Mouse (Mus musculus) intestine, postnatal 0 days (tissue): ENCODE measurements around the gene Ecsit. TPM values are rescaled to one million over a fixed set of nuclear protein-coding genes. Genes with fewer than 3 reads are reported as not detected.
"Not testable (repeated sequence)": the region's sequence is repeated elsewhere in the genome, so short reads cannot be mapped to it uniquely, and the experiment has no call there.

ENCODE experiments used
- ATAC-seq: fragments of 200-750 bp; cut with Nextera tagmentation; 2 replicates; pipeline ENCODE4 v1.8.0; 2017; ENCODE audit warnings: mild to moderate bottlenecking, moderate TSS enrichment, moderate library complexity
- H3K27ac ChIP-seq: fragments of 300-500 bp; sonication (generic); 2 replicates; pipeline ENCODE4 v1.5.1; 2014; ENCODE audit warnings: mild to moderate bottlenecking, low read depth, low read length, moderate library complexity
- H3K27me3 ChIP-seq: fragments of 300-500 bp; sonication (generic); replicated peaks from 2 replicates; pipeline ENCODE4 v1.6.1; 2014; ENCODE audit warnings: low read length, mixed read lengths; ENCODE audit not compliant: control insufficient read depth, insufficient read depth
- H3K36me3 ChIP-seq: fragments of 300-500 bp; sonication (generic); 2 replicates; pipeline ENCODE4 v1.6.1; 2014; ENCODE audit warnings: mild to moderate bottlenecking, moderate library complexity; ENCODE audit not compliant: control insufficient read depth, insufficient read depth
- H3K4me1 ChIP-seq: fragments of 300-500 bp; sonication (generic); replicated peaks from 2 replicates; pipeline ENCODE4 v1.6.1; 2014; ENCODE audit warnings: antibody characterized with exemption, low read length, mixed read lengths; ENCODE audit not compliant: control insufficient read depth, insufficient read depth
- H3K4me2 ChIP-seq: fragments of 300-500 bp; sonication (generic); replicated peaks from 2 replicates; pipeline ENCODE4 v1.6.1; 2014; ENCODE audit warnings: low read depth, mild to moderate bottlenecking, moderate library complexity
- H3K4me3 ChIP-seq: fragments of 300-500 bp; sonication (generic); 2 replicates; pipeline ENCODE4 v1.5.1; 2014; ENCODE audit warnings: low read depth, low read length
- H3K9ac ChIP-seq: fragments of 300-500 bp; sonication (generic); 2 replicates; pipeline ENCODE4 v1.6.1; 2014; ENCODE audit warnings: mild to moderate bottlenecking, low read depth, low read length
- H3K9me3 ChIP-seq: fragments of 300-500 bp; sonication (generic); 2 replicates; pipeline ENCODE4 v1.6.1; 2016; ENCODE audit warnings: mixed run types; ENCODE audit not compliant: control insufficient read depth
- CTCF ChIP-seq: sonication (generic); IDR thresholded peaks from 2 replicates; pipeline ENCODE4 v1.5.1; 2016; ENCODE audit warnings: low read depth, mild to moderate bottlenecking, control low read depth, antibody characterized with exemption, moderate library complexity
- WGBS: fragments of 180-500 bp; shearing (Covaris S2); extraction: QIAGEN DNeasy Blood & Tissue Kit; methylation state at CpG from one replicate; pipeline ENCODE4 v1.1.7; 2014; 5-methylcytosine and 5-hydroxymethylcytosine counted together
- polyA plus RNA-seq: library from polyadenylated mRNA; unstranded; fragments of >200 nt; fragmentation: Nextera tagmentation; extraction: Ambion mirVana; gene quantifications from 2 replicates; pipeline ENCODE4 v1.2.1, GENCODE M21; 2015

Ecsit gene
- polyA plus RNA-seq, 1 experiment from 2014 or later: 23.8 TPM

DNA sequence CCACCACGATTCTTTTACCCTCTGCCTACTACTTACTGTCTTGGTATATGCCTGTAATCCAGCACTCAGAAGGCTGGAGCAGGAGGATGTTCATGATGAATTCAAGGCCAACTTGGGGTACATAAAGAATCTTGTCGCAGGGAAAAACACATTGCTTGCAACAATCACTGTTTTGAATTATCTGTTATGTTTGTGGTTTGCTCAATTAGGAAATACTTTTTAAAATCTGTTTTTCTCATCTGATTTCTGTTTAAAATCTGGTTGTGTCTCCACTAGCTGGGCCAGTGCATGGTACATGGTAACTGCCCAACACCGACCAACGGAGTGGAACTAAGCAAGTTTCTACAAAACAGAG is 594 bp downstream of the Ecsit start:
- no peaks in the 10 kb centered on the region; the same call in 1 of the 2 replicates for H3K36me3 ChIP-seq
- H3K9ac ChIP-seq: peak overlapping the region; percentile 67
- ATAC-seq: no peak
- H3K27me3 ChIP-seq: no peaks in the 10 kb centered on the region
- no peak for TF ChIP-seq CTCF
- H3K4me3 ChIP-seq: peak overlapping the region; percentile 78
- no peaks in the 10 kb centered on the region for H3K4me1 ChIP-seq
- 26% methylated on average over 4 of the region's 4 CpGs for WGBS
- peak overlapping the region; percentile 79; the same call in 1 of the 2 replicates for H3K27ac ChIP-seq
- no peaks in the 10 kb centered on the region for H3K9me3 ChIP-seq
- peak overlapping the region; percentile 84 for H3K4me2 ChIP-seq

DNA sequence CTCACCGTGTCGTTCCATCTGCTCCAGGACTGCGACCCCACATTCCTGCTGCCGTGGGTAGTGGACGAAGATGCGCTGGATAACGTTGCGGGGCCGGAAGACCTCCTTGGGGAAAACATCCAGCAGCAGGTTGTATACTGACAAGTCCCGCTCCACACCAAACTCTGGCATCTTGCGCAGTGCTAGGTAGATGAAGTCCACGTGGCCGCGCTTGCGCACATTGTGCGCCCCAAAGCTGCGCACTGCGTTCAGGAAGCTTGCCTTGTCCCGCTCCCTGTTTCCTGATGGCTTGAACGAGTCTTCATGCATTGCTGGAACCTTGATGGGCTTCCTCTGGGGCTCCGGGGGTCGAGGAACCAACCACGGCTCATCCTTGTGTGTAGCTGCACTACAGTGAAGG is 9.0 kb downstream of the Ecsit start:
- Histone ChIP-seq H3K4me1 (no peaks in the 10 kb centered on the region), H3K36me3 (peaks cover 40% of the 10 kb centered on the region), H3K9ac (no peak overlapping the region), H3K4me3 (no peak overlapping the region), H3K27ac (no peak overlapping the region), H3K4me2 (no peak overlapping the region), H3K9me3 (no peaks in the 10 kb centered on the region), H3K27me3 (no peaks in the 10 kb centered on the region)
- no peak for TF ChIP-seq CTCF
- ATAC-seq: no peak
- 93% methylated on average over 23 of the region's 23 CpGs for WGBS

GRCm38 (mm10) chr9:22075778-22076177 is 9.5 kb downstream of the Ecsit start:
- peaks cover 40% of the 10 kb centered on the region for H3K36me3 ChIP-seq
- not testable (repeated sequence) for H3K9me3 ChIP-seq, H3K4me2 ChIP-seq, ATAC-seq, H3K27ac ChIP-seq, H3K27me3 ChIP-seq, H3K9ac ChIP-seq, H3K4me1 ChIP-seq, H3K4me3 ChIP-seq
- 78% methylated on average over 3 of the region's 5 CpGs for WGBS

GRCm38 (mm10) chr9:22072276-22072675 is 13.0 kb downstream of the Ecsit start:
- 91% methylated on average over 4 of the region's 4 CpGs for WGBS
- H3K4me2 ChIP-seq: no peak overlapping the region
- no peaks in the 10 kb centered on the region for H3K4me1 ChIP-seq
- H3K9ac ChIP-seq: no peak overlapping the region
- H3K27me3 ChIP-seq: no peaks in the 10 kb centered on the region
- TF ChIP-seq CTCF: no peak
- no peak for ATAC-seq
- no peak overlapping the region for H3K4me3 ChIP-seq
- no peak overlapping the region for H3K27ac ChIP-seq
- H3K36me3 ChIP-seq: peaks cover 35% of the 10 kb centered on the region
- no peaks in the 10 kb centered on the region for H3K9me3 ChIP-seq

GRCm38 (mm10) chr9:22070791-22071573 is 14.3 kb downstream of the Ecsit start, which contains the start of the genes Gm49318 and Zfp653:
Gm49318 (minus strand) TSS chr9:22071259.
Zfp653 (minus strand) TSS chr9:22071376.
- Histone ChIP-seq H3K9me3 (no peaks in the 10 kb centered on the region), H3K9ac (peak within 1 kb of the TSS; percentile 86), H3K27me3 (no peaks in the 10 kb centered on the region), H3K4me2 (peak within 1 kb of the TSS; percentile 63), H3K27ac (peak within 1 kb of the TSS; percentile 97), H3K4me1 (no peaks in the 10 kb centered on the region), H3K36me3 (peaks cover 24% of the 10 kb centered on the region), H3K4me3 (peak within 1 kb of the TSS; percentile 93)
- under 1% methylated on average over 70 of the region's 87 CpGs for whole genome bisulfite sequencing
- peak; percentile 96 for ATAC-seq
- TF ChIP-seq CTCF: peak; percentile 37; the same call in 1 of the 2 replicates

DNA sequence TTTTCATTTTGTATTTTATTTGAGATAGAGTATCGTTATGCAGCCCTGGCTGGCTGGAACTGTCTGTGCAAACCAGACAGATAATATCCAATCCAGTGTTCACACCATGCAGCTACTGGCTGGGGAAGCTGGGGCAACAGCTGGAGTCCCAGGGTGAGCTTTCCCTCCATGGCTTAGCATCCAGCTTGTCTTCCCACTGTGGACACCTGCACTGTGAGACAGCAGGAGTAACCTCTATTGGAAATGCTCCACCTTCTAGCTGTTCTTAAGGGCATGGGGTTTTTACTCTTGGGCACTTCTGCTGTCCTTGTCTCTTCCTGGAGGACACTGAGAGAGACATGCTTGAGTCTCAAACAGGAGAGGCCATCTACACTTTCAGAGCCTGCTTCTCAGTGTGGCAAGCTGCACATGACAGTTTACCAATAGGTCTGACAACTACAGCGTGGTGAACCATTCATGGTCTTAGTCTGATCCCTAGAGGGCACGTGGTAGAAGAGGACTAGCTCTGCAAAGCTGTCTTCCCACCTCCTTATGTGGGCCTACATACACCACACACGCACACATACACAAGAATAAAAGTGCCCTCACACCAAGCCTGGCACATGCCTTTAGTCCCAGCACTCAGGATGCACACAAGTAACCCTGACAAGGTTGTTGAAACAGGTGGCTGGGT is 15.2 kb downstream of the Ecsit start:
- Histone ChIP-seq H3K36me3 (peaks cover 31% of the 10 kb centered on the region), H3K27me3 (no peaks in the 10 kb centered on the region), H3K4me2 (peak overlapping the region; percentile 63), H3K9me3 (no peaks in the 10 kb centered on the region), H3K4me3 (peak overlapping the region; percentile 93), H3K9ac (no peak overlapping the region), H3K27ac (peak overlapping the region; percentile 97; the same call in 1 of the 2 replicates), H3K4me1 (no peaks in the 10 kb centered on the region)
- no peak for TF ChIP-seq CTCF
- ATAC-seq: no peak
- 59% methylated on average over 4 of the region's 4 CpGs for WGBS
